Mouse (Mus musculus): ENCODE data around the gene Vps41. TPM values are rescaled to one million over a fixed set of nuclear protein-coding genes. Genes with fewer than 3 reads are reported as not detected.

Vps41 gene
- total RNA-seq, 2 experiments from 2014 or later = 32.9 to 38.2 TPM

- TF ChIP-seq CTCF (IDR thresholded peaks at IDR 0.05) = no peak
Observed at GRCm38 (mm10) chr13:18856026-18856802, 139.1 kb downstream of the Vps41 start.

DNA sequence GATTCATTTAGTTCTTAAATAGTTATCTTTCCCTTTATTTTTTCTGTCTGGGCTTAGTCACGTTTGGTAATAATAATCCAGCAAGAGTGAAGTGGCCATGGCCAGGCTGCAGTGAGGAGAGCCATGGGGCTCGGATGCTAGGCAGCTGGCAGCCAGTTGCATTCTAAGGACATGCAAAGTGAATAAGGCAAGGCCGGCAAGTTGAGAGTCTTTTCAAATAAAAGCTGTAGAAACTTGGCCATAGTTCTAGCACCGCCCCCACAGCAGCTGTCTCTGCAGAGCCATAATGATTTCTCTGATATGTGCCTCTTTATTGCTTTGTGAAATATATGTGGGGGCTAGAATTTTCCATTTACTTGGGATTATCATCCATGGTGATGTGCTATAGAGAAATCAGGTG is 141.1 kb downstream of the Vps41 start:
- TF ChIP-seq CTCF (IDR thresholded peaks at IDR 0.05) = no peak
- Histone ChIP-seq H3K27ac (no peak overlapping the region), H3K4me3 (no peak overlapping the region)
- DNase-seq = no peak
- intact Hi-C loops (cut with DNase I) = no loop called here

More at GRCm38 (mm10) chr13:18856026-18856802, 139.1 kb downstream of the Vps41 start:
- H3K27ac ChIP-seq = no peak overlapping the region
- intact Hi-C loops (cut with DNase I) = no loop called here
- no peak for DNase-seq
- H3K4me3 ChIP-seq = no peak overlapping the region

DNA sequence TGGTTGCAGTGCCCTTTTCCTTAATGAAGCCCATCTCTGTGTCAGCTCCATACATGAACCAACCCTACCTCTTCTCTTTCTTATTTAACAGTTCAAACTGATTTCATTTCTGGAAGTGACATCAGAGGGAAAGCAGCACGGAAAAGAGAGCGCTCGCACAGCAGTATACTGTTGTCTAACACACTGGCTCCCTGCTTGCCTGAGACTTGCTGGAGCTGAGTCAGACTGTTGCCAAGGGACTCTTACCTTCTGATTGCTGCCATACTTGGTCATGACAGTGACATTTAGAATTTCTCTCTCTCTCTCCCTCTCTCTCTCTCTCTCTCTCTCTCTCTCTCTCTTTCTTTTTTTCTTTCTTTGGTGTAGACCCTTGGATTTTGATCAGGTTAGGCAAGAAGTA is 142.3 kb downstream of the Vps41 start:
- DNase-seq = no peak
- H3K27ac ChIP-seq = no peak overlapping the region
- intact Hi-C loops (cut with DNase I) = no loop called here
- no peak for TF ChIP-seq CTCF (IDR thresholded peaks at IDR 0.05)
- no peak overlapping the region for H3K4me3 ChIP-seq

DNA sequence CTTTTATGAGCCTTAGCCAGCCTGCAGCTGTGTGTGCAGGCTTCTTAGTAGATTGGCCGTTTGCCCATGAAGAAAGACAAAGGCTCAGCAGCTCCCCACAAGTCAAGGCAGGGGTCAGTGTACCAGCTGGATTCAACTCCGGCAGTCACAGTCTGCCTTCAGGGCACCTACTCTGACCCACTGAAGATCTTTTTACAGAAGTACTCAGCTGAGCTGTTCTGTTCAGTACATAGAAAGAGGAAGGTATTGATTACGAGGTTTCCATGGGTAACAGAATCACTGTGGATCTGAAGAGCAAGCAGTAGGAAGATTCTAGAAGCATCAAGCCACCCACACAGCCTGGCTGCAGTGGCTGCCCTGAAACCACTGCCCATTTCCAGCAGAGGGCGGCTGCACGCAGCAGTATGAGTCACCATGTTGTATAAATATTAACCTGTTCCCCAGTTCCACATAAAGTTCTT is 151.0 kb downstream of the Vps41 start:
- DNase-seq = no peak

DNA sequence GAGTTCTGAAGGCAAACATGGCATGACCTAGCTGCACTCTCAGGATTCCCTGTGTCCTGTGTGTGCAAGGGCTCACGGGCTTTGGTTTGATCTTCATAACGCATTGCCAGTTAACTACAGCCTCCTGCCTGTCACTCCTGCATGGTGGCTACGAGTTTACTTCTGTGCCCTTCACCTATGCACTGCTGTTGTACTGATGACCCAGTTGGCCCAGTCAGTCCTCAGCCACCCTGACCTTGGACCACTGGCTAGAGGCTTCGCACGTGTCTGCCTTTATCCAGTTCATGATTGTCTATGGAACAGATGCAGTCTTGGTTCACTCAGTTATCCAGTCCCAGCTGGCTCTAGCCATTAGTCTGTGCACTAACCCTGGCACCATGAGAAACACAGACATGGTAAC is 151.7 kb downstream of the Vps41 start:
- no peak overlapping the region for H3K4me3 ChIP-seq
- TF ChIP-seq CTCF (IDR thresholded peaks at IDR 0.05) = no peak
- DNase-seq = no peak
- intact Hi-C loops (cut with DNase I) = loop anchor here (5.0 kb wide), 1 partner anchor 238 kb away; no protein-coding TSS in a partner anchor
- no peak overlapping the region for H3K27ac ChIP-seq

More for the DNA sequence above, 151.0 kb downstream of the Vps41 start:
- intact Hi-C loops (cut with DNase I) = loop anchor here (5.0 kb wide), 1 partner anchor 239 kb away; no protein-coding TSS in a partner anchor
- Histone ChIP-seq H3K4me3 (no peak overlapping the region), H3K27ac (no peak overlapping the region)
- peak; percentile 59 for TF ChIP-seq CTCF (IDR thresholded peaks at IDR 0.05)

- no peak for DNase-seq
- Histone ChIP-seq H3K4me3 (no peak overlapping the region), H3K27ac (no peak overlapping the region)
- intact Hi-C loops (cut with DNase I) = no loop called here
- no peak for TF ChIP-seq CTCF (IDR thresholded peaks at IDR 0.05)
Observed at GRCm38 (mm10) chr13:18875321-18875720, 158.2 kb downstream of the Vps41 start.

- no peak overlapping the region for H3K4me3 ChIP-seq
- intact Hi-C loops (cut with DNase I) = no loop called here
- no peak for DNase-seq
- TF ChIP-seq CTCF (IDR thresholded peaks at IDR 0.05) = no peak
- no peak overlapping the region for H3K27ac ChIP-seq
Observed at GRCm38 (mm10) chr13:18892910-18893309, 175.8 kb downstream of the Vps41 start.

- Histone ChIP-seq H3K4me3 (no peak overlapping the region), H3K27ac (no peak overlapping the region)
- intact Hi-C loops (cut with DNase I) = no loop called here
- no peak for TF ChIP-seq CTCF (IDR thresholded peaks at IDR 0.05)
- DNase-seq = no peak
Observed at GRCm38 (mm10) chr13:18896789-18897188, 179.7 kb downstream of the Vps41 start.

DNA sequence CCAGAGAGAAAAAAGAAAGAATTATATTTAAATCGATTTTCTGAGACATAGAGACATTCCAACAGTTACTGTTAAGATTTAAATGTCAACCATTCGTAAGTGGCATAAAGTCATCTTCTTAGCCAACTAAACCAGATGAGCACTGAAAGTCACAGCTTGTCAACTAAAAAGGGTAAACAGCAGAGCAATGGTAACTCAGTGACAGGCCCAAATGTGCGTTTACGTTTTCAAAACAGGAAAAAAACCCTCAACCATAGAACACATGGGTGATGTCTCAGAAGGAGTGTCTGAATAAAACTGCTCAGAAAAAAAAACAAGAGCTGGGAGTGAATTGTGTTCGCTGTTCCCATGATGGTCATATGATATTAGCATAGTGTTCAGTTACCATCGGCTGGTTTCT is 186.5 kb downstream of the Vps41 start:
- intact Hi-C loops (cut with DNase I) = no loop called here
- no peak for TF ChIP-seq CTCF (IDR thresholded peaks at IDR 0.05)
- no peak overlapping the region for H3K4me3 ChIP-seq

GRCm38 (mm10) chr13:18914774-18915173 is 197.7 kb downstream of the Vps41 start:
- intact Hi-C loops (cut with DNase I) = no loop called here

More for the DNA sequence above, 186.5 kb downstream of the Vps41 start:
- DNase-seq = no peak
- no peak overlapping the region for H3K27ac ChIP-seq

More at GRCm38 (mm10) chr13:18914774-18915173, 197.7 kb downstream of the Vps41 start:
- no peak for DNase-seq
- Histone ChIP-seq H3K27ac (no peak overlapping the region), H3K4me3 (no peak overlapping the region)
- no peak for TF ChIP-seq CTCF (IDR thresholded peaks at IDR 0.05)

Other genes starting within 250 kb of the Vps41 start
- under 1 TPM; 0.33 to 0.73 TPM for gene Amph, start 230.9 kb downstream of the Vps41 start, total RNA-seq (2021)

All from gastrocnemius, adult 2 months (tissue).